Mouse (Mus musculus) megakaryocyte, embryonic 14.5 days (primary cell): ENCODE data around the gene Gng10.

Experiments
- FLI1 ChIP-seq: IDR thresholded peaks from 2 replicates; pipeline ENCODE4 v1.6.1; 2012; ENCODE audit warnings: low read length, inconsistent platforms, mixed read lengths
- GATA1 ChIP-seq: IDR thresholded peaks from 3 replicates; pipeline ENCODE4 v1.6.1; 2012; ENCODE audit warnings: mixed read lengths, low read length, inconsistent platforms, borderline replicate concordance

DNA sequence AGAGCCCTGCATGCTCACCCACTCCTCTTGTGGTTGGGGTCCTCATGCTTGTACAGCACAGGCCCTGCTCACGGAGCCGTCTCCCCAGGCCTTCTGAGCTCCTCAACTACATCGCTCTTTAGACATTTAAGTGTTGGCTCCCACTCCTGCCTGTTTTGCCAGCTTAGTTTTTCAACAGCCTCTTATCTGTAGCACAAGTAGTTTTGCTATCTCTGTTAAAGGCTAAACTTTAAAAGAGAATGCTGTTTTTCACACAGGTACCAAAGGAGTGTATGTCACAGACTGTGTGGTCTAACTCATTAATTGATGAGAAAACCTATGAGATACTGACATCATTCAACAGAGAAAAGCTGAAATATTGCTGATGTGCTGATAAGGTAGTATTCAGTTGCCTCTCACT lies 23.4 kb upstream of the Gng10 start:
- TF ChIP-seq FLI1 (no peak), GATA1 (no peak)
